ENCODE assay signal across 8 mouse cellular contexts in genomic region chr17:36145111-36145860, GRCm38 (mm10). TPM values are rescaled to one million over a fixed set of nuclear protein-coding genes. Genes with fewer than 3 reads are reported as not detected.
DNase-seq lines count a peak whose midpoint lies in the region; ATAC-seq and TF ChIP-seq lines count a peak whose summit lies in the region.

No protein-coding gene starts in this region.

- no peak overlapping the region for H3ac ChIP-seq in myocyte (ENCODE audit: control insufficient read depth, insufficient read length)

- no peak overlapping the region for H3K27ac ChIP-seq in gastrocnemius, adult 2 months
- H3K27ac ChIP-seq in forebrain, embryonic 14.5 days (ENCODE audit: low read depth, low read length) = no peak overlapping the region

- no peaks in the 10 kb centered on the region for H3K36me3 ChIP-seq in forebrain, embryonic 14.5 days (ENCODE audit: control insufficient read depth, insufficient read depth, low read length)
- no peaks in the 10 kb centered on the region for H3K36me3 ChIP-seq in myocyte (ENCODE audit: control insufficient read depth, insufficient read depth)

- ATAC-seq in forebrain, embryonic 14.5 days = no peak

- peak overlapping the region; percentile 74 for H3K4me3 ChIP-seq in gastrocnemius, adult 2 months
- peak overlapping the region; percentile 21 for H3K4me3 ChIP-seq in forebrain, embryonic 14.5 days (ENCODE audit: low read depth, low read length)
- no peak overlapping the region for H3K4me3 ChIP-seq in myocyte

- WGBS in forebrain, embryonic 14.5 days = 2% methylated on average over 73 of the region's 78 CpGs

- H3K79me2 ChIP-seq in myocyte (ENCODE audit: control insufficient read depth, insufficient read depth) = no peaks in the 10 kb centered on the region

- H3K9me3 ChIP-seq in forebrain, embryonic 14.5 days (replicated peaks; ENCODE audit: control insufficient read depth, low read length) = no peaks in the 10 kb centered on the region

- peak overlapping the region; percentile 46 for H3K4me2 ChIP-seq in forebrain, embryonic 14.5 days (ENCODE audit: low read length)
- H3K4me2 ChIP-seq in myocyte (ENCODE audit: low read depth) = peak overlapping the region; percentile 44

- no peak overlapping the region for H3K9ac ChIP-seq in forebrain, embryonic 14.5 days (ENCODE audit: low read length)

- no peak for TF ChIP-seq POLR2A in myocyte (IDR thresholded peaks at IDR 0.05; ENCODE audit: insufficient read length, low read depth)

- no peak for TF ChIP-seq CTCF in gastrocnemius, adult 2 months (IDR thresholded peaks at IDR 0.05)

- peak; percentile 23 for DNase-seq in gastrocnemius, adult 2 months
- DNase-seq in gastrocnemius, postnatal 14 days = no peak
- DNase-seq in R1 (ENCODE audit: low read depth, low spot score) = peak; percentile 37
- DNase-seq in forebrain, embryonic 14.5 days (ENCODE audit: low spot score) = peak; percentile 19
- peak; percentile 27 for DNase-seq in kidney, postnatal 10 days
- no peak for DNase-seq in left cerebral cortex, postnatal 36 days (ENCODE audit: low spot score in 2 of 2)
- DNase-seq in layer of hippocampus, postnatal 14 days (ENCODE audit: low spot score in 2 of 2) = no peak

- peaks cover 31% of the 10 kb centered on the region for H3K27me3 ChIP-seq in forebrain, embryonic 14.5 days (replicated peaks; ENCODE audit: control insufficient read depth, insufficient read depth, low read length)
- H3K27me3 ChIP-seq in myocyte (ENCODE audit: control insufficient read depth, insufficient read depth, insufficient read length) = peaks cover 28% of the 10 kb centered on the region

- intact Hi-C loops in gastrocnemius, adult 2 months (cut with DNase I) = no loop called here
- intact Hi-C loops in gastrocnemius, postnatal 14 days (cut with DNase I; ENCODE audit: low total_unique reads) = no loop called here
- intact Hi-C loops in left cerebral cortex, postnatal 36 days (cut with DNase I) = no loop called here

- no peaks in the 10 kb centered on the region for H3K4me1 ChIP-seq in forebrain, embryonic 14.5 days (ENCODE audit: control insufficient read depth, insufficient read depth, low read length)

TF ChIP-seq in myocyte, 11 proteins besides CTCF, POLR2A, EP300 and RAD21:
- TF ChIP-seq TCF12 (IDR thresholded peaks at IDR 0.05; ENCODE audit: insufficient read depth, poor library complexity, severe bottlenecking) = no peak
- TF ChIP-seq E2F4 (IDR thresholded peaks at IDR 0.05; ENCODE audit: insufficient read depth) = no peak
- no peak for TF ChIP-seq POLR2AphosphoS2 (IDR thresholded peaks at IDR 0.05; ENCODE audit: insufficient read length, low read depth)
- TF ChIP-seq USF1 (IDR thresholded peaks at IDR 0.05; ENCODE audit: low read depth) = no peak
- no peak for TF ChIP-seq REST (IDR thresholded peaks at IDR 0.05; ENCODE audit: insufficient read depth, insufficient read length)
- TF ChIP-seq MYOG (IDR thresholded peaks at IDR 0.05; ENCODE audit: control insufficient read depth in 1 of 3, insufficient read depth in 1 of 3, insufficient read length in 2 of 3, low read depth in 2 of 3) = no peak
- TF ChIP-seq MAX (IDR thresholded peaks at IDR 0.05; ENCODE audit: low read depth) = no peak
- TF ChIP-seq SRF (IDR thresholded peaks at IDR 0.05; ENCODE audit: control insufficient read depth, insufficient read length, low read depth) = no peak
- no peak for TF ChIP-seq TCF3 (IDR thresholded peaks at IDR 0.05; ENCODE audit: insufficient read length, low read depth)
- TF ChIP-seq MYOD1 (IDR thresholded peaks at IDR 0.05; ENCODE audit: control insufficient read depth in 1 of 3, insufficient read length in 2 of 3, low read depth in 2 of 3) = no peak
- no peak for TF ChIP-seq CEBPB (IDR thresholded peaks at IDR 0.05; ENCODE audit: insufficient read depth, poor library complexity, severe bottlenecking)

RNA-seq across cellular contexts. Expression of gene Gm7030, which starts 16.1 kb away (rescaled TPM):
- not detected for total RNA-seq in gastrocnemius, adult 2 months (2021)
- total RNA-seq in gastrocnemius, postnatal 14 days (2021) = not detected
- polyA plus RNA-seq in forebrain, embryonic 14.5 days (2014; fragmentation: Nextera tagmentation; extraction: Ambion mirVana) = not detected in 2 replicates
- not detected for polyA plus RNA-seq in myocyte (2012; fragmentation: generic; extraction: Trizol)
- not detected for total RNA-seq in left cerebral cortex, postnatal 36 days (2021)
- not detected for total RNA-seq in layer of hippocampus, postnatal 14 days (2021)

RNA-seq across cellular contexts. Expression of gene Gm8909, which starts 23.1 kb away (rescaled TPM):
- not detected for total RNA-seq in gastrocnemius, adult 2 months (2021)
- not detected for total RNA-seq in gastrocnemius, postnatal 14 days (2021)
- polyA plus RNA-seq in forebrain, embryonic 14.5 days (2014; fragmentation: Nextera tagmentation; extraction: Ambion mirVana) = not detected in 2 replicates
- not detected for polyA plus RNA-seq in myocyte (2012; fragmentation: generic; extraction: Trizol)
- not detected for total RNA-seq in left cerebral cortex, postnatal 36 days (2021)
- not detected for total RNA-seq in layer of hippocampus, postnatal 14 days (2021)

RNA-seq across cellular contexts. Expression of gene Gm19684, which starts 23.8 kb away (rescaled TPM):
- total RNA-seq in gastrocnemius, adult 2 months (2021) = not detected
- total RNA-seq in gastrocnemius, postnatal 14 days (2021) = not detected
- not detected in 2 replicates for polyA plus RNA-seq in forebrain, embryonic 14.5 days (2014; fragmentation: Nextera tagmentation; extraction: Ambion mirVana)
- polyA plus RNA-seq in myocyte (2012; fragmentation: generic; extraction: Trizol) = not detected
- not detected for total RNA-seq in left cerebral cortex, postnatal 36 days (2021)
- total RNA-seq in layer of hippocampus, postnatal 14 days (2021) = not detected

RNA-seq across cellular contexts. Expression of gene H2-T3, which starts 44.8 kb away (rescaled TPM):
- total RNA-seq in gastrocnemius, adult 2 months (2021) = not detected
- total RNA-seq in gastrocnemius, postnatal 14 days (2021) = not detected
- polyA plus RNA-seq in forebrain, embryonic 14.5 days (2014; fragmentation: Nextera tagmentation; extraction: Ambion mirVana) = not detected in 2 replicates
- polyA plus RNA-seq in myocyte (2012; fragmentation: generic; extraction: Trizol) = not detected
- total RNA-seq in left cerebral cortex, postnatal 36 days (2021) = not detected
- not detected for total RNA-seq in layer of hippocampus, postnatal 14 days (2021)

Comparison
In these comparisons a context has a peak if more than half of its experiments do, and no peak if none do; other contexts are left out.
1. DNase-seq: peak in gastrocnemius, adult 2 months (single experiment), R1 (single experiment), forebrain, embryonic 14.5 days (single experiment) and kidney, postnatal 10 days (single experiment); none in gastrocnemius, postnatal 14 days (single experiment), left cerebral cortex, postnatal 36 days (0 of 2) and layer of hippocampus, postnatal 14 days (0 of 2).